Mouse (Mus musculus): ENCODE measurements around the gene Gdpd5. TPM values are rescaled to one million over a fixed set of nuclear protein-coding genes. Genes with fewer than 3 reads are reported as not detected.

The Gdpd5 gene
- polyA plus RNA-seq, 1 experiment from 2014 or later, result 1.3 TPM

GRCm38 (mm10) chr7:99392696-99393095 is 11.5 kb downstream of the Gdpd5 start:
- no peak overlapping the region for H3K9ac ChIP-seq
- no peak overlapping the region for H3K4me3 ChIP-seq (replicated peaks)
- no peaks in the 10 kb centered on the region for H3K36me3 ChIP-seq
- H3K27me3 ChIP-seq, result no peaks in the 10 kb centered on the region
- 0 out of 2 replicates have a peak, but pooled peaks cover 4% of the 10 kb centered on the region for H3K4me1 ChIP-seq (replicated peaks)
- no peak for DNase-seq
- no peaks in the 10 kb centered on the region for H3K9me3 ChIP-seq (replicated peaks)
- WGBS (ENCODE audit: insufficient replicate concordance), result 44% methylated on average over 2 of the region's 2 CpGs
- H3K4me2 ChIP-seq, result no peak overlapping the region
- H3K27ac ChIP-seq, result no peak overlapping the region
- ATAC-seq (ENCODE audit: low read depth), result no peak

DNA sequence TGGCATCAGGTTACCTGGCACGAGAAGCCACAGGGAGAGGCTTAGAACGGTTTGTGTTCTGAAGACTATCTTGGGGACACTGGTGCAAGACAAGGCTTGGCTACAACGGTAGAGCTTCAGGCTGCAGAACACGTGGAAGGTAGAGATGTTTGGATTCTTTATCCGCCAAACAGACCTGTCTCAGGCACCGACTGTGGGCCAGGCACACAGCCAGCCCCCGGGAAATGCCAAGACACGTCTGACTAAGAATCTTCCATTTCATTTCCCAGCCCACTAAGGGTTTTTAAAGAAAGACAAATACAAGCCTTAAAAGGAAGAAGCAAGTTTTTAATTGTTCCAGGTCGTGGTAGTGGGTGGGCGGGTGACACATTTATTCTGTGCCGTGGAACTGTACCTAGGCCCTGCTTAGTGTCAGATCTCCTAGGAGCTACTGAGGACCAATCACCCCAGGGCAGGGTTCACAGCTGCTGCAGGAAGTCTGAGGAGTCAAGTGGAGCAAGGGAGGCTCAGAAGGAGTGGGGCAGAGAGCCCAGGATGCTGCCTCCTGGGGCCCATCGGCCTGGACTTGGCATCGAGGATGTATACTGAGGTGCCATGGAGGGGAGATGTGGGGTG is 12.6 kb downstream of the Gdpd5 start:
- Histone ChIP-seq H3K9me3 (replicated peaks) (no peaks in the 10 kb centered on the region), H3K27me3 (no peaks in the 10 kb centered on the region), H3K4me2 (no peak overlapping the region), H3K4me1 (replicated peaks) (0 out of 2 replicates have a peak, but pooled peaks cover 2% of the 10 kb centered on the region), H3K4me3 (replicated peaks) (no peak overlapping the region), H3K9ac (no peak overlapping the region), H3K36me3 (no peaks in the 10 kb centered on the region), H3K27ac (no peak overlapping the region)
- no peak for ATAC-seq (ENCODE audit: low read depth)
- WGBS (ENCODE audit: insufficient replicate concordance), result 69% methylated on average over 13 of the region's 13 CpGs
- DNase-seq, result no peak

GRCm38 (mm10) chr7:99395385-99395784 is 14.2 kb downstream of the Gdpd5 start:
- 67% methylated on average over 4 of the region's 4 CpGs for WGBS (ENCODE audit: insufficient replicate concordance)
- ATAC-seq (ENCODE audit: low read depth) (no peak), DNase-seq (no peak)
- no peaks in the 10 kb centered on the region for H3K9me3 ChIP-seq (replicated peaks)
- no peak overlapping the region for H3K4me3 ChIP-seq (replicated peaks)
- H3K4me2 ChIP-seq, result no peak overlapping the region
- no peak overlapping the region for H3K27ac ChIP-seq
- H3K36me3 ChIP-seq, result no peaks in the 10 kb centered on the region
- no peaks in the 10 kb centered on the region for H3K27me3 ChIP-seq
- 0 out of 2 replicates have a peak, but pooled peaks cover 2% of the 10 kb centered on the region for H3K4me1 ChIP-seq (replicated peaks)
- H3K9ac ChIP-seq, result no peak overlapping the region

DNA sequence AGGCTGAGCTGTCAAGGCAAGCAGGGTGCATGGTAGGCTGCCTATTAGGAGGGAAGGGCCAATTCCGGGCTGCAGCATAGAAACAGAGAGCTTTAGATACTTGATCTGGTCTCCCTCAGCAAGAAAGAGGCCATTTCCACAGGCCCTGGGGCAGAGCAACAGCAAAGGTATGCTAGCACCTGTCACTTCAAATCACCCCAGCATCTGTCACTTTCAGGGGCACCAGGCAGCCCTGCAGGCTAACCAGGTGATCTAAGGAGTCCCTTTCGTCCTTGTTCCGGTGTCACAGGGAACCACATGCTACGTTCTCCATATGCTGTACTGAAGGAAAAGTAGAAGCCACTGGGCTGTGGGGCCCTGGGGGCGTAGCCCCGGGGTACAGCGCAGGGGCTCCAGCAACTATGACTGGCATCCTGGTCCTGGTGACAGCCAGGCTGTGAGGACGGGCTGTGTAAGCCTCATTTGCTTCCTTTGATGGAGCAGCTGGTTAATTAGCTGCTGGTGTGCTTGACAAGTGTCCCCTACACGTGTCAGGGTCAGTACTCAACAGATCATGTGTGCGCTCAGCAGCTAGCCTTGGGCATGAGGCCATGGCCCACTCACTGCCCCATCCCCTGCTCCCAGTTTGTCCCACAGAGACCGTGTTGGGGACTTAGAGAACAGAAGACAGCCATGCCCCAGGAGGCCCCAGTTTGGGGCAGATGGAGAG is 14.8 kb downstream of the Gdpd5 start:
- no peak for ATAC-seq (ENCODE audit: low read depth)
- 73% methylated on average over 11 of the region's 11 CpGs for WGBS (ENCODE audit: insufficient replicate concordance)

GRCm38 (mm10) chr7:99396994-99397659 is 15.9 kb downstream of the Gdpd5 start:
- WGBS (ENCODE audit: insufficient replicate concordance), result 69% methylated on average over 11 of the region's 11 CpGs
- no peak overlapping the region for H3K9ac ChIP-seq
- ATAC-seq (ENCODE audit: low read depth) (no peak), DNase-seq (no peak)
- no peaks in the 10 kb centered on the region for H3K36me3 ChIP-seq
- no peaks in the 10 kb centered on the region for H3K4me1 ChIP-seq (replicated peaks)
- H3K4me2 ChIP-seq, result no peak overlapping the region
- no peaks in the 10 kb centered on the region for H3K27me3 ChIP-seq
- no peak overlapping the region for H3K4me3 ChIP-seq (replicated peaks)
- no peaks in the 10 kb centered on the region for H3K9me3 ChIP-seq (replicated peaks)
- H3K27ac ChIP-seq, result no peak overlapping the region

More for the DNA sequence above, 14.8 kb downstream of the Gdpd5 start:
- H3K4me3 ChIP-seq (replicated peaks), result no peak overlapping the region
- no peak overlapping the region for H3K27ac ChIP-seq
- H3K36me3 ChIP-seq, result no peaks in the 10 kb centered on the region
- DNase-seq, result no peak
- no peaks in the 10 kb centered on the region for H3K9me3 ChIP-seq (replicated peaks)
- no peak overlapping the region for H3K4me2 ChIP-seq
- H3K9ac ChIP-seq, result no peak overlapping the region
- H3K27me3 ChIP-seq, result no peaks in the 10 kb centered on the region
- H3K4me1 ChIP-seq (replicated peaks), result 0 out of 2 replicates have a peak, but pooled peaks cover 2% of the 10 kb centered on the region

DNA sequence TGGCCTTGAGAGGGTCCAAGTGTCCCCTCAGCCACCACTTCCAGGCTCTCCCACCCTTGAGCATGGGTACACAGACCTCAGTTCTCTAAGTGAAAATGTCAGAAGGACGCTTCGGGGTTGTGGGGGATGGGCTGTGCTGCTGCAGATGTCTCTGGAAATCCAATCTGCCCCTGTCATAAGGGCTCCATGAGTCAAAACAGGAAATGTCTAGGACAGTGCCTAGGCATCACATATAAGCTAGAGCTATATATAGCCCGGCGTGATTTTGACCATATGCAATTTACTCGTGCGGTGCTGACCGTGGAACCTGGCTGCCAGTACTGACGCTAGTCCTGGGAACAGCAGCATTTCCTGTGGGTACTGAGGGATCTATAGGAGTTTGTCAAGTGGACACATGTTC is 20.2 kb downstream of the Gdpd5 start:
- Histone ChIP-seq H3K27me3 (no peaks in the 10 kb centered on the region), H3K36me3 (no peaks in the 10 kb centered on the region), H3K27ac (no peak overlapping the region), H3K4me2 (no peak overlapping the region), H3K9ac (no peak overlapping the region), H3K9me3 (replicated peaks) (no peaks in the 10 kb centered on the region), H3K4me1 (replicated peaks) (no peaks in the 10 kb centered on the region), H3K4me3 (replicated peaks) (no peak overlapping the region)
- no peak for ATAC-seq (ENCODE audit: low read depth)
- no peak for DNase-seq
- WGBS (ENCODE audit: insufficient replicate concordance), result 30% methylated on average over 8 of the region's 8 CpGs

- no peak overlapping the region for H3K27ac ChIP-seq
- H3K4me1 ChIP-seq (replicated peaks), result peaks cover 2% of the 10 kb centered on the region; the same call in 1 of the 2 replicates
- H3K27me3 ChIP-seq, result no peaks in the 10 kb centered on the region
- ATAC-seq (ENCODE audit: low read depth) (no peak), DNase-seq (no peak)
- no peak overlapping the region for H3K9ac ChIP-seq
- H3K4me2 ChIP-seq, result no peak overlapping the region
- no peak overlapping the region for H3K4me3 ChIP-seq (replicated peaks)
- H3K36me3 ChIP-seq, result no peaks in the 10 kb centered on the region
- no peaks in the 10 kb centered on the region for H3K9me3 ChIP-seq (replicated peaks)
- WGBS (ENCODE audit: insufficient replicate concordance), result 56% methylated on average over 6 of the region's 6 CpGs
Observed at GRCm38 (mm10) chr7:99402477-99402876, 21.3 kb downstream of the Gdpd5 start.

DNA sequence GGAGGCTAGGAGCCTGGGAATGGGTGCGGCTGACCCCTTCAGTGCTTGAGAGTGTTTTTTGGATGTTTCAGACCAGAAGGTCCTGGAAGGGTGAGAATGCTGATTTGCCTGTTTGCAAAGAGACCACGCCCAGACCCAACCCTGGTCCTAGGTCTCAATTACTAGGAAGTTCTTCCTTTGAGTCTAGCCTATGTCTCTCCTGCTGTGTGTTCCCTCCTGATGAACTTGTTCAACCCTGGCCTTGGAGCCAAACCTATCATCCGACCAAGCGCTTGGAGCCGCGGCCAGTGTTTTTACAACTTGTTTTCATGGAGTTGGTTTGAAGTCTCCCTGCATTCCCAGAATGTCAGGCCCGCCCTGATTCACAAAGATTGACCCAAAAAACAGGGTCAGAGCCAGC is 22.0 kb downstream of the Gdpd5 start:
- no peak for ATAC-seq (ENCODE audit: low read depth)
- WGBS (ENCODE audit: insufficient replicate concordance), result 73% methylated on average over 7 of the region's 7 CpGs

DNA sequence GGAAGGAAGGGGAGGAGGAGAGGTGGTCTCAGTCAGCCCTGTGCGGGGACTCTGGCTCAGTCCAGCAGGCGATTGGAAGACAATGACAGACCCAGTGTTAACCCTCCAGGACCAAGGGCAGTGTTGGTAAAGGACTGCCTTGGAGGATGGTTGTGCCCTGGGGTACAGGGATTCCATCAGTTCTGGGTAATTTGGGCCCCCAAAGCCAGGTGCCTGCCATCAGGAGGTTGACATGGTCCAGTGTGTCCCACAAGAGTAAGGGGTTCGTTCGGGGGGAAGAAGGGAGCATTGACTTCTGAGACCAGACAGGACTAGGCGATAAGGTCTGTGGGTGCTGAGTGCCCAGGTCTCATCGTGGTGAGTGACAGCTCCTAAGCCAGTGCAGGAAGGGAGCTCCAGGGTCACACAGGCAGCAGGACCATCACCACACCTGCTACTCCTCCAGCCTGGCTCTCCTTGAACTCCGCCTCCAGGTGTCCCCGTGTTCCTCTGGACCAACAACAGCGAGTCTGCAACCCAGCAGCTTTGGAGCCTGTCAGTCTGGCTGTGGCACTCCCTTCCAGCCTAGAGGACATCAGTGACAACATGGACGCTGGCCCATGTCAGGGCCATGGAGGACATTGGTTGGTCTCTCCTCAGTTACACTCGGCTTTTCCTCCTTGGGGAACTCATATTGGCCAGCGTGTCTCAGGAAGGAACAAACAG is 23.0 kb downstream of the Gdpd5 start:
- no peaks in the 10 kb centered on the region for H3K36me3 ChIP-seq
- H3K4me3 ChIP-seq (replicated peaks), result no peak overlapping the region
- H3K9ac ChIP-seq, result no peak overlapping the region
- no peaks in the 10 kb centered on the region for H3K9me3 ChIP-seq (replicated peaks)
- DNase-seq (no peak), ATAC-seq (ENCODE audit: low read depth) (no peak)
- no peak overlapping the region for H3K27ac ChIP-seq
- 65% methylated on average over 12 of the region's 12 CpGs for WGBS (ENCODE audit: insufficient replicate concordance)
- H3K4me1 ChIP-seq (replicated peaks), result peaks cover 7% of the 10 kb centered on the region; the same call in 1 of the 2 replicates
- H3K27me3 ChIP-seq, result no peaks in the 10 kb centered on the region
- no peak overlapping the region for H3K4me2 ChIP-seq

More for the DNA sequence above, 22.0 kb downstream of the Gdpd5 start:
- no peak overlapping the region for H3K4me2 ChIP-seq
- H3K9me3 ChIP-seq (replicated peaks), result no peaks in the 10 kb centered on the region
- DNase-seq, result no peak
- H3K27ac ChIP-seq, result no peak overlapping the region
- H3K4me1 ChIP-seq (replicated peaks), result peaks cover 7% of the 10 kb centered on the region; the same call in 1 of the 2 replicates
- no peaks in the 10 kb centered on the region for H3K36me3 ChIP-seq
- H3K27me3 ChIP-seq, result no peaks in the 10 kb centered on the region
- H3K4me3 ChIP-seq (replicated peaks), result no peak overlapping the region
- no peak overlapping the region for H3K9ac ChIP-seq

DNA sequence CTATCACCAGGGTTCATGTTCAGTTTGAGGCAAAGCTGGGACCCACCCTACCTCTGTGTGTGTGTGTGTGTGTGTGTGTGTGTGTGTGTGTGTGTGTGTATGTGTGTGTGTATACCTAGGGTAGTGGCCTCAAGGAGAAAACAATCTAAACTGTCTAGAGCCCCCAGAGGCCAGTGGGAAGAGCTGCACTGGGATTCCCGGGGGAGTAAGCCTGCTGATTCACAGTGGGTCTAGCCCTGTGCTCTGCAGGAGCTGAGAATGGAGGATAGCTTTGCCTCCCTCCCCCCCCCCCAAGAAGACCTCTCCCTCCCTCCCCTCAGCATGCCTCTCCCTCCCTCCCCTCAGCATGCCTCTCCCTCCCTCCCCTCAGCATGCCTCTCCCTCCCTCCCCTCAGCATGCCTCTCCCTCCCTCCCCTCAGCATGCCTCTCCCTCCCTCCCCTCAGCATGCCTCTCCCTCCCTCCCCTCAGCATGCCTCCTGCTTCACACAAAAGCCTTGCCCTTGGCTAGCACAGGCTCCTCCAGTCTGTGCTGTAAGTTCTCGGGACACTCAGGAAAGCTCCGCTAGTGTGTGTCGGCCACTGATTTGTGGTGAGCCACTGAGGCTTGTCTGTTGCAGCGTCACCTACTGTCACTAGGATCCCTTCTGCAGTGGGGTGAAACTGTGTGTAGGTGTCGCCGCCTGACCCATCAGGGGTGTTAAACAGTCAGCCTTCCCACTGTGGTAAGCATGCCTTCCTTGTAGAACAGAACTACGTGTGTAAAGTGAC is 24.4 kb downstream of the Gdpd5 start:
- no peak overlapping the region for H3K9ac ChIP-seq
- ATAC-seq (ENCODE audit: low read depth) (no peak), DNase-seq (no peak)
- H3K27me3 ChIP-seq, result no peaks in the 10 kb centered on the region
- H3K4me3 ChIP-seq (replicated peaks), result no peak overlapping the region
- H3K9me3 ChIP-seq (replicated peaks), result no peaks in the 10 kb centered on the region
- no peaks in the 10 kb centered on the region for H3K36me3 ChIP-seq
- H3K27ac ChIP-seq, result no peak overlapping the region
- H3K4me2 ChIP-seq, result no peak overlapping the region
- 49% methylated on average over 8 of the region's 8 CpGs for WGBS (ENCODE audit: insufficient replicate concordance)
- peaks cover 15% of the 10 kb centered on the region for H3K4me1 ChIP-seq (replicated peaks)
